Mouse (Mus musculus) fibroblast of lung, adult 2 months (primary cell): ENCODE results near the gene Klhl7.
"Not testable (repeated sequence)": the region's sequence is repeated elsewhere in the genome, so short reads cannot be mapped to it uniquely, and the experiment has no call there.

ENCODE experiments used
- DNase-seq: peaks from one replicate; pipeline ENCODE4 v3.0.0-alpha.2; 2011; ENCODE audit warnings: low read depth

Klhl7 gene

GRCm38 (mm10) chr5:24095393-24095792 is 5.0 kb upstream of the Klhl7 start:
- no peak for DNase-seq

GRCm38 (mm10) chr5:24095881-24096280 is 4.5 kb upstream of the Klhl7 start:
- DNase-seq: no peak

- no peak for DNase-seq
These were observed 456 bp downstream of the Klhl7 start for GRCm38 (mm10) chr5:24100810-24101311.

GRCm38 (mm10) chr5:24101446-24102140 is 1.2 kb downstream of the Klhl7 start:
- DNase-seq: no peak

GRCm38 (mm10) chr5:24103235-24103634 is 2.8 kb downstream of the Klhl7 start:
- not testable (repeated sequence) for DNase-seq

- DNase-seq: no peak
These were observed 3.4 kb downstream of the Klhl7 start for GRCm38 (mm10) chr5:24103841-24104240.

- DNase-seq: no peak
These were observed 6.8 kb downstream of the Klhl7 start for GRCm38 (mm10) chr5:24107071-24107739.

GRCm38 (mm10) chr5:24107740-24108098 is 7.3 kb downstream of the Klhl7 start:
- DNase-seq: no peak

GRCm38 (mm10) chr5:24110068-24110467 is 9.7 kb downstream of the Klhl7 start:
- DNase-seq: no peak

- no peak for DNase-seq
These were observed 11.9 kb downstream of the Klhl7 start for GRCm38 (mm10) chr5:24112116-24112903.

GRCm38 (mm10) chr5:24122221-24122620 is 21.8 kb downstream of the Klhl7 start:
- no peak for DNase-seq

- no peak for DNase-seq
These were observed 23.8 kb downstream of the Klhl7 start for GRCm38 (mm10) chr5:24124175-24124574.

GRCm38 (mm10) chr5:24124579-24125276 is 24.3 kb downstream of the Klhl7 start:
- DNase-seq: no peak

GRCm38 (mm10) chr5:24125910-24126636 is 25.7 kb downstream of the Klhl7 start:
- no peak for DNase-seq

- DNase-seq: no peak
These were observed 26.6 kb downstream of the Klhl7 start for GRCm38 (mm10) chr5:24126967-24127366.

- no peak for DNase-seq
These were observed 46.6 kb downstream of the Klhl7 start for GRCm38 (mm10) chr5:24146964-24147363.

- DNase-seq: no peak
These were observed 51.8 kb downstream of the Klhl7 start for GRCm38 (mm10) chr5:24152199-24152598.

GRCm38 (mm10) chr5:24156774-24157173 is 56.4 kb downstream of the Klhl7 start:
- DNase-seq: no peak

GRCm38 (mm10) chr5:24164789-24165445 is 64.5 kb downstream of the Klhl7 start, which contains the start of gene Nupl2:
Nupl2 (plus strand) TSS chr5:24164963.
- DNase-seq: peak; percentile 64

GRCm38 (mm10) chr5:24167263-24167662 is 66.9 kb downstream of the Klhl7 start:
- DNase-seq: no peak

GRCm38 (mm10) chr5:24169881-24170280 is 69.5 kb downstream of the Klhl7 start:
- no peak for DNase-seq
